Mouse (Mus musculus): ENCODE data around the gene Hamp2. TPM values are rescaled to one million over a fixed set of nuclear protein-coding genes. Genes with fewer than 3 reads are reported as not detected.
"Not testable (repeated sequence)": the region's sequence is repeated elsewhere in the genome, so short reads cannot be mapped to it uniquely, and the experiment has no call there.

Gene Hamp2
- polyA plus RNA-seq (2015; fragmentation: Nextera tagmentation; extraction: Ambion mirVana): not detected in 2 replicates

DNA sequence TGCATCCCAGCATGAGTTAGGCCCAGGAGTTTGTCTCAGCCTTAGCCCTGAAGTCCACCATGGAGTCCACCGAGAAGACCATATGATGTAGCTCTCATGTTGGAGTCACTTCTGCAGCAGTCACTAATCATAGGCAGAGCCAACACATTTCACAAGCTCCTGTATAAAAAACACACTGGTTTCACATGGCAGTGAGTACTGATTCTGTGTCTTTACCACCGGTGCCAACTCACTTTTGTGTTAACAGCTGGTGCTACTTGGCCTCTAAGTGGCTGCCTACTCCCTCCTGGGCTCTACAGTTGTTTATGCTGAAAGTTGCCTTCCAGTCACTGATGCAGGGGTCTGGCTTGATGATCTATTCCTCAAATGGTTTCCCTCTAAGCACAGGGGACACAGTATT, at the start of gene Hamp2:
TSS of gene Hamp2 (minus strand) at position 101 of the 400 bp plus-strand sequence.
- not testable (repeated sequence) for H3K27ac ChIP-seq (ENCODE audit: low read length); H3K4me1 ChIP-seq (ENCODE audit: control insufficient read depth, insufficient read depth, low read length); H3K9me3 ChIP-seq (ENCODE audit: control insufficient read depth, low read length); H3K36me3 ChIP-seq (ENCODE audit: control insufficient read depth, insufficient read depth, low read length); H3K4me3 ChIP-seq (ENCODE audit: low read length); H3K4me2 ChIP-seq (ENCODE audit: low read depth, low read length); ATAC-seq; H3K27me3 ChIP-seq (replicated peaks; ENCODE audit: control insufficient read depth, insufficient read depth, low read length); H3K9ac ChIP-seq (ENCODE audit: low read depth, low read length)
- 73% methylated on average over 2 of the region's 2 CpGs for WGBS

GRCm38 (mm10) chr7:30973501-30974289, 49.2 kb upstream of the Hamp2 start, which contains the start of gene Fam187b:
Gene Fam187b (plus strand): TSS chr7:30973790.
- H3K9me3 ChIP-seq (ENCODE audit: control insufficient read depth, low read length): 0 out of 2 replicates have a peak, but pooled peaks cover 2% of the 10 kb centered on the region
- ATAC-seq: peak; percentile 95
- peak within 1 kb of the TSS; percentile 93 for H3K27ac ChIP-seq (ENCODE audit: low read length)
- peaks cover 13% of the 10 kb centered on the region; the same call in 1 of the 2 replicates for H3K4me1 ChIP-seq (ENCODE audit: control insufficient read depth, insufficient read depth, low read length)
- H3K36me3 ChIP-seq (ENCODE audit: control insufficient read depth, insufficient read depth, low read length): peaks cover 3% of the 10 kb centered on the region; the same call in 1 of the 2 replicates
- under 1% methylated on average over 36 of the region's 37 CpGs for WGBS
- peak within 1 kb of the TSS; percentile 67 for H3K4me3 ChIP-seq (ENCODE audit: low read length)
- H3K4me2 ChIP-seq (ENCODE audit: low read depth, low read length): peak within 1 kb of the TSS; percentile 64
- peak within 1 kb of the TSS; percentile 77 for H3K9ac ChIP-seq (ENCODE audit: low read depth, low read length)
- H3K27me3 ChIP-seq (replicated peaks; ENCODE audit: control insufficient read depth, insufficient read depth, low read length): peaks cover 5% of the 10 kb centered on the region

GRCm38 (mm10) chr7:30973251-30973500, 48.7 kb upstream of the Hamp2 start, which contains the start of gene Lsr:
Gene Lsr (minus strand): TSS chr7:30973464.
- peak within 1 kb of the TSS; percentile 64 for H3K4me2 ChIP-seq (ENCODE audit: low read depth, low read length)
- peak within 1 kb of the TSS; percentile 77 for H3K9ac ChIP-seq (ENCODE audit: low read depth, low read length)
- H3K36me3 ChIP-seq (ENCODE audit: control insufficient read depth, insufficient read depth, low read length): peaks cover 3% of the 10 kb centered on the region; the same call in 1 of the 2 replicates
- H3K27me3 ChIP-seq (replicated peaks; ENCODE audit: control insufficient read depth, insufficient read depth, low read length): peaks cover 5% of the 10 kb centered on the region
- H3K4me1 ChIP-seq (ENCODE audit: control insufficient read depth, insufficient read depth, low read length): peaks cover 13% of the 10 kb centered on the region; the same call in 1 of the 2 replicates
- peak within 1 kb of the TSS; percentile 93 for H3K27ac ChIP-seq (ENCODE audit: low read length)
- H3K9me3 ChIP-seq (ENCODE audit: control insufficient read depth, low read length): no peaks in the 10 kb centered on the region
- ATAC-seq: peak; percentile 90
- WGBS: 0% methylated on average over 18 of the region's 19 CpGs
- H3K4me3 ChIP-seq (ENCODE audit: low read length): peak within 1 kb of the TSS; percentile 67

DNA sequence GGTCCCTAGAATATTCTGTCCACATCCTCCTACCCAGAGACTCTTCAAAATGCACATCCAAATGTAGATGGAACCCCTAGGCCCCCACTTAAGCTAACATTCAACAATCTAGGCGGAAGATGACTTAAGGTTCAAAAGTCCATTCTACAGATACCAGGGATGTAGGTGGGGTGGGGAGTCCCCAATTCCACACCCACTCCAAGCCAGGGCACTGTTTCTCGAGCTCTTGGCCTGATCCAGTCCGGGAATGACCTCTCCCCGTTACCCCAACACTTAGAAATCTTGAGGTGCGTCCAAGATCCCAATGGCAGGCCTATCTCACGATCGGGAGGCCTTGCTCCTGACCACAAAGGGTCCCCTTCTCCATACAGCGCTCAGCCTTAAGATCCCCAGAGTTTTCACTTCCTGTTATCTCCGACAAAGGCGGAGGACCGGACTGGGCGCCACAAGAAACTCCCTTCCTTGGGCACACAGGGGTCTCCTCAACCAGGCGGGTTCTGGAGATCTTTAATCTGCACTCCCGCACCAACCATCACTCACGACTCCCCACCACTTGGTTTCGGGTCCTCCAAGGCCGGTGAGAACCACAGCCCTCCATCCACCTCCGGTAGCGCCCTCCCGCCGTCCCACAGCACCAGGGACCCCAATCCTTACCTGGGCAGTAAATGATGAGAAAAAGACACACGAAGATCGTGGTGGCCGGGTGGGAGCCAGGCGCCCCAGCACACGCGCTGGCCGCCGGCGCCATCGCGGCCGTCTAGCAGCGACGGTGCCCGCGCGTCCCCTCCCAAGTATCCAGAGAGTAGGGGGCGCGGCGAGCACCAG, 48.2 kb upstream of the Hamp2 start:
- H3K4me3 ChIP-seq (ENCODE audit: low read length): peak overlapping the region; percentile 67
- ATAC-seq: peak; percentile 54
- peaks cover 13% of the 10 kb centered on the region; the same call in 1 of the 2 replicates for H3K4me1 ChIP-seq (ENCODE audit: control insufficient read depth, insufficient read depth, low read length)
- WGBS: 5% methylated on average over 41 of the region's 41 CpGs
- peak overlapping the region; percentile 64 for H3K4me2 ChIP-seq (ENCODE audit: low read depth, low read length)
- H3K27ac ChIP-seq (ENCODE audit: low read length): peak overlapping the region; percentile 93
- peaks cover 3% of the 10 kb centered on the region; the same call in 1 of the 2 replicates for H3K36me3 ChIP-seq (ENCODE audit: control insufficient read depth, insufficient read depth, low read length)
- H3K9ac ChIP-seq (ENCODE audit: low read depth, low read length): peak overlapping the region; percentile 77
- no peaks in the 10 kb centered on the region for H3K9me3 ChIP-seq (ENCODE audit: control insufficient read depth, low read length)
- peaks cover 5% of the 10 kb centered on the region for H3K27me3 ChIP-seq (replicated peaks; ENCODE audit: control insufficient read depth, insufficient read depth, low read length)

GRCm38 (mm10) chr7:30971901-30972300, 47.4 kb upstream of the Hamp2 start:
- Histone ChIP-seq H3K9me3 (ENCODE audit: control insufficient read depth, low read length) (no peaks in the 10 kb centered on the region), H3K36me3 (ENCODE audit: control insufficient read depth, insufficient read depth, low read length) (peaks cover 3% of the 10 kb centered on the region; the same call in 1 of the 2 replicates), H3K4me2 (ENCODE audit: low read depth, low read length) (peak overlapping the region; percentile 64), H3K4me1 (ENCODE audit: control insufficient read depth, insufficient read depth, low read length) (peaks cover 13% of the 10 kb centered on the region; the same call in 1 of the 2 replicates), H3K27ac (ENCODE audit: low read length) (0 out of 2 replicates have a peak overlapping the region, but pooled peaks have one; percentile 21), H3K9ac (ENCODE audit: low read depth, low read length) (peak overlapping the region; percentile 77), H3K4me3 (ENCODE audit: low read length) (peak overlapping the region; percentile 67), H3K27me3 (replicated peaks; ENCODE audit: control insufficient read depth, insufficient read depth, low read length) (peaks cover 5% of the 10 kb centered on the region)
- ATAC-seq: no peak
- 73% methylated on average over 15 of the region's 15 CpGs for WGBS

- no peaks in the 10 kb centered on the region for H3K9me3 ChIP-seq (ENCODE audit: control insufficient read depth, low read length)
- no peak for ATAC-seq
- H3K36me3 ChIP-seq (ENCODE audit: control insufficient read depth, insufficient read depth, low read length): peaks cover 5% of the 10 kb centered on the region; the same call in 1 of the 2 replicates
- H3K4me2 ChIP-seq (ENCODE audit: low read depth, low read length): no peak overlapping the region
- no peak overlapping the region for H3K27ac ChIP-seq (ENCODE audit: low read length)
- 74% methylated on average over 4 of the region's 4 CpGs for WGBS
- H3K4me3 ChIP-seq (ENCODE audit: low read length): no peak overlapping the region
- peaks cover 13% of the 10 kb centered on the region; the same call in 1 of the 2 replicates for H3K4me1 ChIP-seq (ENCODE audit: control insufficient read depth, insufficient read depth, low read length)
- no peak overlapping the region for H3K9ac ChIP-seq (ENCODE audit: low read depth, low read length)
- H3K27me3 ChIP-seq (replicated peaks; ENCODE audit: control insufficient read depth, insufficient read depth, low read length): peaks cover 5% of the 10 kb centered on the region
Measured at GRCm38 (mm10) chr7:30969174-30969573, 44.7 kb upstream of the Hamp2 start.

GRCm38 (mm10) chr7:30968611-30969010, 44.1 kb upstream of the Hamp2 start:
- Histone ChIP-seq H3K27ac (ENCODE audit: low read length) (no peak overlapping the region), H3K4me3 (ENCODE audit: low read length) (no peak overlapping the region), H3K4me2 (ENCODE audit: low read depth, low read length) (no peak overlapping the region), H3K9me3 (ENCODE audit: control insufficient read depth, low read length) (no peaks in the 10 kb centered on the region), H3K9ac (ENCODE audit: low read depth, low read length) (no peak overlapping the region), H3K4me1 (ENCODE audit: control insufficient read depth, insufficient read depth, low read length) (peaks cover 12% of the 10 kb centered on the region; the same call in 1 of the 2 replicates), H3K27me3 (replicated peaks; ENCODE audit: control insufficient read depth, insufficient read depth, low read length) (peaks cover 5% of the 10 kb centered on the region), H3K36me3 (ENCODE audit: control insufficient read depth, insufficient read depth, low read length) (peaks cover 5% of the 10 kb centered on the region; the same call in 1 of the 2 replicates)
- 86% methylated on average over 8 of the region's 8 CpGs for WGBS
- no peak for ATAC-seq

DNA sequence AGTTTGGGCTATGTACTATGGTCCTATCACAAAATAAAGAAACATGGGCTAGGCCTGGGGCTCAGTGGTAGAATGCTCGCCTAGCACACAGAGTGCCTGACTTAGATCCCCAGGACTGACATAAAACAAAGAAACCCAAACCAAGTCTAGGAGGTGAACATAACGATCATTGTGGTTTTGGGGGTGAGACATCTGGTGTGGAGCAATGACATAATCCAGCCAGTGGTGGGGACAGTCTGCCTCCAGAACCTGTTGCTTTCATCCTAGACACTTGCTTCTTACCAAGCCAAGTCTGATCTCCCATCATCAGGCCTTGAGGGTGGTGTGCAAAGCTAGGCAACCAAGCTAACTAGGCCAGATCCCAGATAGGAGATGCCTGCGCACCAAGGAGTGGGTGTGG, 42.2 kb upstream of the Hamp2 start:
- peaks cover 8% of the 10 kb centered on the region; the same call in 1 of the 2 replicates for H3K36me3 ChIP-seq (ENCODE audit: control insufficient read depth, insufficient read depth, low read length)
- no peak overlapping the region for H3K4me3 ChIP-seq (ENCODE audit: low read length)
- ATAC-seq: no peak
- 80% methylated on average over 3 of the region's 3 CpGs for WGBS
- H3K4me2 ChIP-seq (ENCODE audit: low read depth, low read length): no peak overlapping the region
- peak overlapping the region; percentile 8; the same call in 1 of the 2 replicates for H3K9ac ChIP-seq (ENCODE audit: low read depth, low read length)
- H3K27me3 ChIP-seq (replicated peaks; ENCODE audit: control insufficient read depth, insufficient read depth, low read length): no peaks in the 10 kb centered on the region
- no peaks in the 10 kb centered on the region for H3K9me3 ChIP-seq (ENCODE audit: control insufficient read depth, low read length)
- peaks cover 3% of the 10 kb centered on the region; the same call in 1 of the 2 replicates for H3K4me1 ChIP-seq (ENCODE audit: control insufficient read depth, insufficient read depth, low read length)
- H3K27ac ChIP-seq (ENCODE audit: low read length): no peak overlapping the region

- H3K36me3 ChIP-seq (ENCODE audit: control insufficient read depth, insufficient read depth, low read length): peaks cover 7% of the 10 kb centered on the region; the same call in 1 of the 2 replicates
- no peak for ATAC-seq
- H3K9ac ChIP-seq (ENCODE audit: low read depth, low read length): no peak overlapping the region
- H3K27ac ChIP-seq (ENCODE audit: low read length): no peak overlapping the region
- no peaks in the 10 kb centered on the region for H3K9me3 ChIP-seq (ENCODE audit: control insufficient read depth, low read length)
- no peak overlapping the region for H3K4me2 ChIP-seq (ENCODE audit: low read depth, low read length)
- H3K27me3 ChIP-seq (replicated peaks; ENCODE audit: control insufficient read depth, insufficient read depth, low read length): no peaks in the 10 kb centered on the region
- no peak overlapping the region for H3K4me3 ChIP-seq (ENCODE audit: low read length)
- no peaks in the 10 kb centered on the region for H3K4me1 ChIP-seq (ENCODE audit: control insufficient read depth, insufficient read depth, low read length)
- 84% methylated on average over 14 of the region's 14 CpGs for WGBS
Measured at GRCm38 (mm10) chr7:30965677-30966076, 41.2 kb upstream of the Hamp2 start.

Data from intestine, embryonic 16.5 days (tissue).